Mouse (Mus musculus) heart, adult 8-10 months (tissue): Measurements from ENCODE around the gene Mrpl52. TPM values are rescaled to one million over a fixed set of nuclear protein-coding genes. Genes with fewer than 3 reads are reported as not detected.

Experiments
- DNase-seq: peaks from one replicate; pipeline ENCODE4 v3.0.0; 2022; ENCODE audit warnings: low spot score
- total RNA-seq, 4 experiments: library from RNA; stranded (reverse); gene quantifications; 2 replicates each; pipeline ENCODE4 v1.2.4; 2022

Mrpl52 gene
- total RNA-seq, 4 experiments from 2014 or later = 118 to 126 (median 121) TPM

DNA sequence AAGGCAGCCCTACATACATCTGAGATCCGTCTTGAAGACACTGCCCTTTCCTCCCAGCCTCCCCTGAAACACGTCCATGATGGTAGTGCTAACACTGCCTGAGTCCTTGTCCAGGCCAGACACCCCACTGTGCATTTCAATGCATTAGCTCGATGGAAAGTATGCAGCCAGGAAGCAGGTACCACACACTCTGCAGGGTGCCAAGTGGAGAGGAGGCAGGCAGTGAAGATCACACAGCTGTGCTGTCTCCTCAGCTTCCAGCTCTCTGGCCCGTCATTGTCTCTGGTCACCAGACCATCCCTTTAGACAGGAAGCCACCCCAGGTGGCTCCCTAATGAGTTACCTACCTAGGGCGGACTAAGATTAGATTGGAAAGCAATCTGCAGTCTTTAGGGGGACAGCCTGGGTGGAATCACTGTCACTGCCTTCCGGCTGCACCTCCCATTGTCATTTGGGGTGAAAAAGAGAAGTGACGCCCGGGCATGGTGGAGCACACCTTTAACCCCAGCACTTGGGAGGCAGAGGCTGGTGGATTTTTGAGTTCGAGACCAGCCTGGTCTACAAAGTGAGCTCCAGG lies 14.6 kb upstream of the Mrpl52 start:
- no peak for DNase-seq

DNA sequence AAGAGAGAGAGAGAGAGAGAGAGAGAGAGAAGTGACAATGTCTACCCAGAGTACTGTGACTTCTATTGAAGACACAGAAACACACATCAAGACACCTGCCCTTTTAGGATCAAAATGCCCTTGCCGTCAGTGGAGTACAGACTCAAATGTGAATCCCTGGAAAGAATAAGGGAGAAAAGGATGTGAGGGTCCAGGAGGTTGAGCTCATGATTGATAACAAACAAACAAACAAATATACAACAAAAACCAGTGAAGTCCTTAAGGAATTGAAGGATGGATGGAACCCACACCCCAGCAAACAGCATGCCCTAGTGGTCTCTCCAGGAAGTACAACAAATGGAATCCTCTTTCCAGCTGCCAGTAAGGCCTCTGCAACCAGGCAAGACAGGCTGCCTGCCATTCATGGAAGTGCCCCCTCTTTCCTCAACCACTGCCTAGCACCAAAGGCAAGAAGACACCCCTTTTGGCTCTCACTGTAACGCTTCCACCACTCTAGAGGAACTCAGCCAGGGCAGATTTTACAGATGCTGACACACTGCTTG lies 14.0 kb upstream of the Mrpl52 start:
- peak; percentile 74 for DNase-seq

DNA sequence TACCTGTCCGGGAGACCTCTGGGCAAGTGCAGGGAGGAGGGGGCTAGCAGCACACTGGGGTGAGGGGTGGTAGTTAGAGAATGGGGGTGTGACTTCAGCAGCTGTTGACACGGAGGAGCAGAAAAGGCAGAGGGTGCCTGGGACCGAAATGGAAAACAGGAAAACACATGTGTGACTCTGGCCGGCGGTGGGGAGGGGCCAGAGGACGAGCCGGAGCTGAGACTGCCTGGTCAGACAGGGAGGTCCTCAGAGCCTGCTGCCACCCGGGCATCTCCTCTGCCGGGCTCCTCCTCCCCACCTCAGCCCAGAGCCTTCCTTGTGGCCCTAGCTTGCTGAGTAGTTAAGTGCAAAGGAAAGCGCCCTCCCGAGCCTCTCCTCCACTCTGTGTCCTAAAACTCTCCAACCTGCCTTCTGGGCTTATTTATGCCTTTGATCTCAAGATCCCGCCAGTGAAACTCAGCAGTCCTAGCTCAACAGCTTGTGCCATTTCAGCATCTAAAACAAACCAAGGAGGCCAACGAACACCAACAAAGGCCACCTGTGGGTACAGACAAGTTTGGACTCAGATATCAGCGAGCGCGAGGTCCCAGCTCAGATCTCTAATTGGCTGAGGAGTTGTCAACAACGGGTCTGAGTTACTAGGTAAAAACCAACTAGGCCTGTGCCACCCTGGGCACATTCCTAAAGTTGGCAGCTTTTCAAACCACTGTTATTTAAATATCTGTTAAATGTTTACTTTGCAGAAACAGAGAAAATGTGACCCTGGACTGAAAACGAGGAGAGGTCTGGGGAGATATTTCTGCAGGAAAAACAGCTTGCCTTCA lies 12.6 kb upstream of the Mrpl52 start:
- DNase-seq = no peak

DNA sequence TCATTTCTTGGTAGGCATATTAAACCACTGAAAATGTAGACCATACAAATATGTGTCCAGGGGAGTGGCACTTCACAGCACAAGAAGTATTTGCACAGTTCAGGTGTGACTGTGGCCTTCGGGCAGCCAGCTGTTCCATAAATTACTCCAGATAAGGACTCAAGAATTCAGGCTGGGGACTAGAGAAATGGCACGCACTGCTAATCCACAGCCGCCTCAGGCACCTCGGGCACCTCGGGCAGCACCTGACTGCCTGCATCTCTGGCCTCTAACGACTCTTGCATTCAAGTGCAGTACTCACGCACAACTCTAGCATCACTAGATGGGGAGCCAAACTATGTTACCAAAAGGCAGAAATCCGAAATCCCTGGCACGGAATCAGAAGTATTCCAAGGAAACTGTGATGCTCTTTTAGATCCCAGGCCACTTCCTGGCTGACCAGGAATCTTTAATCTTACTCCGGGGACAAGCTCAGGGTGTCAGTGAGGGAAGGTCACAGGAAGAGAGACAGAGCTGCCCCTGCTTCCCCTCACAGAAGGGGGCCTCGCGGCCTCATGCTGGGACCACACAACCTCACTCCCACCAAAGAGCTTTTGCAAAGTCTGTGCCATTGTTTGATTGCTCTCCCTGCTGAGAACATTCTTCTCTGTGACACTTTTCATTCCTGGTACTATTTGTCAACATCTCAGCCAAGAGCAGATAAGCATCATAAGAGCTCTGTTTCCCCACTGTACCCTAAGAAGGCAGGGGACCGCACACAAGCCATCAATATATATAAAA lies 11.3 kb upstream of the Mrpl52 start:
- no peak for DNase-seq

DNA sequence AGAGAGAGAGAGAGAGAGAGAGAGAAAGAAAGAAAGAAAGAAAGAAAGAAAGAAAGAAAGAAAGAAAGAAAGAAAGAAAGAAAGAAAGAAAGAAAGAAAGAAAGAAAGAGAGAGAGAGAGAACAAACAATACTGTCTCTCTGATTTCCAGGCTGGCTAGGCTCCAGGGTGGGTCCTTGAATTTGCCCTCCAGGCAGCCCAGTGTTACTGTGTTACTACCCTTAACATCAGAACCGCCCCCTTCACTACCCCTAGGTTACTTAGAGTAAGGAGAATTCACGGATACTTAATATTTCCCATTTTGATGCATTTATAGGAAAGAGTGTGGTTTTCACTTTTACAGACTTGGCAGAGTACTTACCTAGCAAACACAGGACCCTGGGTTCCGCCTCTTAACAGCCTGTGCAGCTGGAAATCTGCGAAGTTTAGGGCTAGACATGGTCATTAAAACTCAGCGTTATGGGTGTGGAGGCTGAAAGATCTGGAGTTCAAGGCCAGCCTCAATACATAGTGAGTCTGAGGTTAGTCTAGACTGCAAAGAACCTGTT lies 10.4 kb upstream of the Mrpl52 start:
- DNase-seq = no peak

DNA sequence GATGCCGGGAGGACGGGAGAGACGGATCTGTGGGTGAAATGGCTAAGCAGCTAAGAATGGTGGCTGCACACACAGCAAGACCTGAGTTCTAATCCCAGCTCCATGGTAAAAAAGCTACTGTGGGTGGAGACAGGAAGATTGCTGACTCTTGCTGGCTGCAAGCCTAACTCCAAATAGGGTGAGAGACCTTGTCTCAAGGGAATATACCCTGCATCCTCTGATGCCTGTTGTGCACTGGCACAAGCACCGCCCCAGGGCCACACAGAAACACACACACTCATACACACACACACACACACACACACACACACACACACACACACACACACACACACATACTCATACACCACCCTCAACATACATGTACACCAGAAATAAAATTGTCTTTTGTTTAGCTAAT lies 9.9 kb upstream of the Mrpl52 start:
- DNase-seq = no peak

DNA sequence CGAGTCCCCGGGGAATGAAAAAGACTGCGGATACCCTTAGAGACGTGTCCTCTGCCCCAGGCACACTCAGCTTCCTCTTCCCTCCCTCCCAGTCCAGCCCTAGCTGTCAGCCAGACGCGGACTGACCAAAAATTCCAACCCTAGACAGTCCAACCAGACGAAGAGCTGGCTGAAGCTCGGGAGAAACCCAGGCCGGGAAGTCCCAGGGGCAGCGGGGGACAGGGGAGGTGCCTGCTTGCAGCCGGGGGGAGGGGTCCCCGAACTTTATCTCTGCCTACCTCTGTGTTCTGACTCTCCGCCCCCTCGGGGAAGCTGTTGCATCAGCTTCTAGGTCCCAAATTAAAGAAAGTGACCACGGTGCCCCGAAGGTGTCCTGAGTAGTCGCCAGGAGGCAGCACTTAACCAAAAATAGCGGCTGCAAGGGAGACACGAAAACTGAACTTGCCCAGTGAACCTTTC lies 9.1 kb upstream of the Mrpl52 start, which contains the start of gene Slc7a7:
Gene Slc7a7 (minus strand): TSS at position 158 of the 459 bp plus-strand sequence.
- no peak for DNase-seq

DNA sequence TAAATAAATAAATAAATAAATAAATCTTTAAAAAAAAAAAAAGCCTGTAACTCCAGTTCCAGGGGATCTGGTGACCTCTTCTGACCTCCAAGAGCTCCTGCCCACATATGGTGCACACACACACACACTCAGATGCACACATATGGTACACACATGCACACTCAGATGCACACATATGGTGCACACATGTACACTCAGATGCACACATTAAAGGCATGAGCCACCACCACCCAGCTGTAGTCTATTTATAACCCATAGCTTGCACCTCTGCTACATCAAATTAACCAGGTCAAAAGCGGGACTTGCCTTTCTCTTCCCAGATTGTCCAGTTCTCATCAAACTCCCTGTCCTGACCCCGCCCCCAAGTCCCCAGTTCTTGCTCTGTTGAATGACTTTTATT lies 5.7 kb upstream of the Mrpl52 start:
- DNase-seq = no peak

DNA sequence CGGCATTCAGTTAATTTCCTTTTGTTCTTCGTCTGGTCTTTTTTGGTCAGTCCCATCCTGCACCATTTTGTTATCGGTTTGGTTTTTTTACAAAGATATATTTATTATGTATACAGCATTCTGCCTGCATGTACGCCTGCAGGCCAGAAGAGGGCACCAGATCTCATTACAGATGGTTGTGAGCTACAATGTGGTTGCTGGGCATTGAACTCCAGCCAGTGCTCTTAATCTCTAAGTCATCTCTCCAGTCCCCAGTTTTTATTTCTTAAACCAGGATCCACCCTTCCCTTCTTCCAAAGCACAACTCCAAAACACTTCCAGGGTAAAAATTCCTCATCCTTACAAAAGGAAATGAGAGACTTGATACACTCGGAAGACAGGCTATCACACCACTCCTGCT lies 3.3 kb upstream of the Mrpl52 start:
- DNase-seq = no peak

DNA sequence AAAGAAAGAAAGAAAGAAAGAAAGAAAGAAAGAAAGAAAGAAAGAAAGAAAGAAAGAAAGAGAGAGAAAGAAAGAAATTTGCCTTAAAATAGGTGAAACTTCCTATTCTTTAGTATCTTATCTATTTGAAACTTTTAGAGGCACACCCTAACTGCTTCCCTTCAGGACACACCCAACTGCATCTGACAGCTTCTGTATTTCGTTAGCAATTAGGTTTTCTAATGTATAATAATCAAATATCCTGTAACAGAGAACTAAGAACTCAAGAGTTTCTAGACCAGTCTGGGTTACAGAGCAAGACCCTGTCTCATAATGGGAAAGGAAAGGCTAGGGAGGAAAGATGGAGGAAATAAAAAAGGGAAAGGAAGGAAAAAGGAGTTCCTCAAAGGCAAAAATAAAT lies 2.1 kb upstream of the Mrpl52 start:
- no peak for DNase-seq

DNA sequence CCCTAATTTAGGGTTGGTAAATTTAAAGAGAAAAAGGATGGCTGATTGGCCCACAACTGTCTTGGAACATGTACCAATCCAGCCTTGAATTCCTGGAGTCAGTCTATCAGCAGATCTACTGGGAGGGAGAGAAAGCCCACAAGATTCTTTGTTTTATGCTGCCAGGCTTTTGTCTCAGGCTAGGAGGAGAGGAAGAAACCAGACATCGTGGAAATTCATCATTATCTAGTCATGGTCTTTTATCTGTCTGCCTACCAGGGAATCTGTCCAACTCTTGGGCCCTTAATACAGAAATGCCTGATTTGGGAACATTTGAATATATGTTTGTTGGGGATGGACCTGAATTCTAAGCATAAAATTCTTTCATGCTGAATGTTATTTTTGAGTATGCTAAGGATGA lies 1.2 kb upstream of the Mrpl52 start:
- DNase-seq = no peak

DNA sequence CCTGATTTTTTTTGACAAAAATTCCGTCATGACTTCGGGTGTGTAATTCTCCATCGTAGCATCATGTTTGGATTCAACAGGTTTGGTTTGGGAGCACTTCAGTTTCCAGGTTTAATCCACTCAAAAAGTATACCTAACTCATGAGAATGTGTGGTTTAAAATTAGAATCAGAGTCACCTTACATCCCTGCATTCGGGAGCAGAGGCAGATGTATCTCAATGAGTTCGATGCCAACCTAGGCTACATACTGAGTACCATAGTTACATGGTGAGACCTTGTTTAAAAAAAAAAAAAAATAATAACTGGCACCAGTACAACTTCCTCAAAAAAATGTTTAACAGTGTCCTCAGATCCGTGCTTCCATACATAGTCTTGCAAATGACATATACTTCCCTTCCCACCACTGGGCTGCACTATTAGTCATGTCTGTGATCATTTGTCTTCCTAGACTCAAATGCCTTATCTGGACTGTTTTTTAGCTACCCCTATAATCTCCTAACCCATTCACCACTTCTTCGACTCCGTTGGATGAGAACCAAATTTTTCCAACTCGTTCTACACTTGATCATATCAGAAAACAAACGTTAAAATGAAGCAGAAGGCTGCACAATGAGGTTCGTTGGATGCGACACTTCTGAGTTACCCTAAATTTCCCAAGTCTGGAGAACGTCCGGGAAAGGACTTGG lies 563 bp upstream of the Mrpl52 start:
- no peak for DNase-seq

DNA sequence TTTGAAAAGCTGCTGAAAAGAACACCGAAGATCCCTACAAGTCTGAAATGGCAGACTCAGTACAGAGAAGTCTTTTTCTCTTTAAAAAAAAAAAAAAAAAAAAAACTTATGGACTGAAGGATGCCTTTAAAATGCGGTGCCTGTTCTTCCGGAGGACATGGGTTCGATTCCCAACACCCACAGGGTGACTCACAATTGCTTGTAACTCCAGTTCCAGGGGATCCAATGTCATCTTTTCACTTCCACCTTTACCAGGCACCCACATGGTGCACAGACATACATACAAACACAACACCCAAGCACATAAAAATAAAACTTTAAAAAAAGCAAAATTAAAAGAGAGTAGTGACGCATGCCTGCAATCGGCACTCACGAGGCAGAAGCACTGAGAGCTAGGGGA lies 987 bp downstream of the Mrpl52 start:
- DNase-seq = no peak

DNA sequence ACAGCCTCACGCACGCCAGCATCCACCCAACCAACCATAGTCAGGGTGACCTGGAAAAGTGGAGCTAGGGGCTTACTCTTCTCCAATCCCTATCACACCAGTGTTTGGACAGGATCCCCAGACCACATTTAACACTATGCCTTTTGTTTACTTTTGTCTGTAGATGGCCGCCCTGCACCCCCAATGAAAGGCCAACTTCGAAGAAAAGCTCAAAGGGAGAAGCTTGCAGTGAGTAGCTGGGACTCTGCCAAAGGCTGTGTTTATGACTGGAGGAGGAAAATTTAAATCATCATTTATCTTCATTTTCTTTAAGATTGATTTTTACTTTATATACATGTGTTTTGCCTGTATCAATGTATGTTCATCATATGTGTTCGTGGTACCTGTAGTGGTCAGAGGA lies 1.7 kb downstream of the Mrpl52 start:
- no peak for DNase-seq

DNA sequence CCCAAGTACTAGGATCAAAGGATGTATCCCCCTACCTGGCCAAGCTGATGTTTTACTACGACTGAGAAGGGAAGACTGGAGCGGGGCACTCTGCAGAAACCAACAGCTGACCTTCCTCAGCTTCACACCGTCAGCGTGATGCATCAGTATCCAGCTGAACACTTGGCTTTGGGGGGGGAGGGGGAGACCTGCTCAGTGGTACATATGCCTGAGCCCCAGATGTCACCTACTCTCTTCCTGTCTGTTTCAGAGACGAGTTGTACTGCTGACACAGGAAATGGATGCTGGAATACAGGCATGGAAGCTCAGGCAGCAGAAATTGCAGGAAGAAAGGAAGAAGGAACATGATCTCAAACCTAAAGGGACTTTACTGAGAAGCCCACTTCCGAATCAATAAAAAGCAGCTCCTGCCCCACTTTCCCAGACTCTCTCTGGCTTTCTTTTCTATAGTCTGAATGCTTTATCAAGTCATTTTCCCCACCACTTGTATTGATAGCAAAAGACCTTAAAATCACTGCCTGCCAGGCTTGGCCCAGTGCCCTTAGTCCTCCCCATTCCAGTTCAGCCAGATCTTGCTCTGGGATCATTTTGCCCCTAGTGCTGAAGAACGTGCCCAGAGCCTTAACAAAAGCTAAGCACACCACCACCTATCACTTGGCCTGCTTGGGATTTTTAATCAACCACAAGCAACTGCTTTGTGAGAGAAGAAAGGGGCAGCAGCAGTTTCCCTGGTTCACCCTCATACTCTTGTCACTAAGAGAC lies 2.8 kb downstream of the Mrpl52 start:
- no peak for DNase-seq

DNA sequence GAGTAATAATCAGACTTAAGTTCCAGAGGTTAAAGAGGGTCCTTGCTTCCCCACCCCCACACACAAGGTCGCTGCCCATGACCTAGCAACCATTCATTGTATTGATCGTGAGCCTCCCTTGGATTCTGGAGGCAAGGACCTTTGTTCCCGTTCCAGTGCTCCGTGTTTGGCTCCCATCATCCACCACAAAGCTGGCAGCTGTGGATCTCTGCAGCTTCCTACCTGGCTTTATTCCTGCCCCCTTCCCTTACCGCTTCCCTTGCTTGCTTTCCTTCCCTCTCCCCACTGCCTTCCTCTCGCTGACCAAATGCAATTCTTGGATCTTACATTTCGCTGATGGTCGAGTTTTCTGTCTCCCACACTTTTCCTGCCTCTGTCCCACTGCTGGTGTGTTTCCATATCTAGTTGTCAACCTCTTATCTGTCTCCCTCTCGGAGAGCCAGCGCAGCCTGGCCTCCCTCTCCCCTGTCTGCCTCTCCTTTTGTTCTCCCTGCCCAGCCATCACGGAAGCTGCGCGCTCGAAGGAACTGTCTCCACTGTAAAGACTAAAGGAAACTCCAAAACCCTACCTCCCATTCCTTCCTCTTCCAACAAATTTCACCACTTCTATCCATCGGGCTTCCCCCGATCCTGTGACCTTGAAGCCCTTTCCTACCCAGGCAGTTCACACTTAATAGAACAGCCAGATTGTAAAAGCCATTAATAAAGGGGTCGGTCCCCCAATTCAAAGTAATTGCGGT lies 3.9 kb downstream of the Mrpl52 start:
- DNase-seq = no peak

DNA sequence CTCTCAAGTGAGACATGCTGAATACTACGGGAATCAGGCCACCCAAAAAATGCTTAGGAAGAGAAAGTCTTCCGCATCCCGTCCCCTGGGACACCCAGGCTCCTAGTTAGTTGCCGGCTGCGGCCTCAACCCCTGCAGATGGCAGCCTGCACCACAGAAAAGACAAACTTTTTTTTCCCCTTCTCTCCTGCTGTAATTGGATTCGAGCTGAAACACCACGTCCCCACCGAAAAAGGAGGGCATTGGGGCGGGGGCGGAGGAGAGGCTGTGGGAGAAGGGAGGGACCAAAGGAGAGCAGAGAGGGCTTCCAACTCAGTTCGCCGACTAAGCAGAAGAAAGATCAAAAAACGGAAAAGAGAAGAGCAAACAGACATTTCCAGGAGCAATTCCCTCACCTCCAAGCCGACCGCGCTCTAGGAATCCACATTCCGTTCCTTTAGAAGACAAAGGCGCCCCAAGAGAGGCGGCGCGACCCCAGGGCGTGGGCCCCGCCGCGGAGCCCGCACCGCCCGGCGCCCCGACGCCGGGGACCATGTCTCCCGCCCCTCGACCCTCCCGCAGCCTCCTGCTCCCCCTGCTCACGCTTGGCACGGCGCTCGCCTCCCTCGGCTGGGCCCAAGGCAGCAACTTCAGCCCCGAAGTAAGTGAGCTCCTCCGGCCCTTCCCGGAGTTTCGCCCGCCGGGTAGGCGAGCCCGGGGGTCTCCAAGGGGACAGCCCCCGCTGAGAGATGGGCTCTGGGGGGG lies 4.8 kb downstream of the Mrpl52 start, which contains the start of gene Mmp14:
Gene Mmp14 (plus strand): TSS at position 279 of the 744 bp plus-strand sequence.
- DNase-seq = peak; percentile 74

DNA sequence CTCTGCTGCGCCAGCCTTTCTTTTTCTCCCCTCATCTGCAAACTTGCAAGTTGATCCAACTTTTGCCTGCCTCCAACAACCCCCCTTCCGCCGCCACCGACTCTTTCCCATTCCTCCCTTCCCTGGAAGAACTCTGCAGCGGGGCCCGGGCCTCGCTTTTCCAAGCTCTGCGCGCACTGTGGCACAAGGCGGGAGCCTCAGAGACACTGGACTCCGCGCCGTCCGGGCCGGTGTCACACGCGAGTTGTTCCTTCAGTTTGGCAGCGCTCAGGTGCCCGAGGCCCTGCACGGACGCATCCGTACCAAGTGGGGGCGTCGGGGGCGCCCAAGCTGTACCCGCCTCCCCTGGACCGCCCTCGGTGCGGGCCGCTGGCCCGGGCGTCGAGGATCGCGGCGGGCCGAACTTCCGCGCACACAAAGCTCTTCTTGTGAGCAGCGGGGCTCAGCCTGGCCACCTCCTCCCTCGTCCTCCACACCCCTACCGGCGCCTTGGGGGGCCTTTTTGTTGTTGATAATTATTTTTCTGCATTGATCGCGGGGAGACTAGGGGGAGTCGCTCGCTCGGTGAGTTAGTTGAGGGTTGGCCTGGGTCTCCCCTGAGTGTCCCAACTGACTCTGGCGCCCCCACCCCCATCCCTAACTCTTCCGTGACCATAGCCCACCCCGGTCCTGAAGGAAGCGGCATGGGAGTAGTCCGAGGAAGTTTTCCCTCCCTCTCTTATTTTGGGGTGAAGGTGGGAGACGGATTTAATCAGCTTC lies 5.5 kb downstream of the Mrpl52 start:
- DNase-seq = no peak
